Mouse (Mus musculus) embryonic facial prominence, embryonic 10.5 days (tissue): Measurements from ENCODE around the gene Xrcc5. TPM values are rescaled to one million over a fixed set of nuclear protein-coding genes. Genes with fewer than 3 reads are reported as not detected.

Experiments
- DNase-seq: peaks from one replicate; pipeline ENCODE4 v3.0.0-alpha.2; 2017; ENCODE audit warnings: low spot score
- H3K27ac ChIP-seq: fragments of 300-500 bp; sonication (generic); replicated peaks from 2 replicates; pipeline ENCODE4 v1.5.1; 2016; ENCODE audit warnings: mild to moderate bottlenecking
- H3K27me3 ChIP-seq: fragments of 300-500 bp; sonication (generic); replicated peaks from 2 replicates; pipeline ENCODE4 v1.6.1; 2016; ENCODE audit warnings: low read depth, mild to moderate bottlenecking; ENCODE audit not compliant: poor library complexity, severe bottlenecking
- H3K36me3 ChIP-seq: fragments of 300-500 bp; sonication (generic); replicated peaks from 2 replicates; pipeline ENCODE4 v1.6.1; 2016; ENCODE audit warnings: mild to moderate bottlenecking, moderate library complexity
- H3K4me1 ChIP-seq: fragments of 300-500 bp; sonication (generic); 2 replicates; pipeline ENCODE4 v1.6.1; 2016
- H3K4me3 ChIP-seq: fragments of 300-500 bp; sonication (generic); 2 replicates; pipeline ENCODE4 v1.5.1; 2016; ENCODE audit warnings: mild to moderate bottlenecking, moderate library complexity
- H3K9me3 ChIP-seq: fragments of 300-500 bp; sonication (generic); 2 replicates; pipeline ENCODE4 v1.6.1; 2016; ENCODE audit warnings: mild to moderate bottlenecking
- WGBS: fragments of 180-500 bp; shearing (Covaris S2); methylation state at CpG from one replicate; pipeline ENCODE4 v1.1.7; 2016; 5-methylcytosine and 5-hydroxymethylcytosine counted together
- polyA plus RNA-seq: library from polyadenylated mRNA; unstranded; fragments of >200 nt; fragmentation: Nextera tagmentation; extraction: Ambion mirVana; gene quantifications from 2 replicates; pipeline ENCODE4 v1.2.1, GENCODE M21; 2016

Gene Xrcc5
- polyA plus RNA-seq, 1 experiment from 2014 or later, result 57.3 TPM

DNA sequence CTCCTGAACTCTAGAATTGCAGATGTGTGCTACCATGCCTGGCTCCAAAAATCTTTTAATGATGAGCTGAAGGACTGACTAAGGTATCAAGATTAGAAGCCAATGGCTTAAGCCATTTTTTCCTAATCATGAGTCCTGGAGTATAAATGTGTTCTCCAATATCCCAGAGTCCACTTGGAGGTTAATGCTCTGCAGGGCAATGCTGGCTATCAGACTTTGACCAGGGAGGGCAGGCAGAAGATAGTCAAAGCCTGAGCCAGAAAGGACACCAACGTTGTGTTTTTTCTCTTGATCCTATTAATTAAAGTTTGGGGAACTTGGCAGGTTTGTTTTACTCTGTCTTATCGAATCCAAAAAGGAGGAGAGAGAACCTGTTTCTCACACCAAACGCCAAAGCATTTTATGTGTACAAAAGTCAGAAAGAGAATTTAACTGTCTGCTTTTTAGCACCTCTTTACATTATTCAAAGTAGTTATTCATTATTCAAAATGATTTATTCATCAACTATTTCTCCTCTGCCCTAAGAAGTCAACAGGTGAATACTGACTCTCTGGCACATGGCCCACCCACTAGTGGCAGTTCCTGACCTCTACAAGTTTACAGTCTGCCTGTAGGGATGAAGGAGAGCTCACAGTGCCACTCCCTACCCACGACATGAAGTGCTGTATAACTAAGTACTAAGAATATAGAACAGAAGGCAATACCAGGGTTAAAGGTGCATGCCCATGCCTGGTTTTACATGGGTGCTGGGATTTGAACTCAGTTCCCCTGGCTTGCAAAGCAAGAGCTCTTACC lies 13.2 kb upstream of the Xrcc5 start:
- Histone ChIP-seq H3K27ac (no peak overlapping the region), H3K4me1 (no peaks in the 10 kb centered on the region), H3K9me3 (0 out of 2 replicates have a peak, but pooled peaks cover 4% of the 10 kb centered on the region), H3K36me3 (no peaks in the 10 kb centered on the region), H3K27me3 (no peaks in the 10 kb centered on the region), H3K4me3 (no peak overlapping the region)
- WGBS, result 73% methylated on average over 4 of the region's 4 CpGs
- no peak for DNase-seq

DNA sequence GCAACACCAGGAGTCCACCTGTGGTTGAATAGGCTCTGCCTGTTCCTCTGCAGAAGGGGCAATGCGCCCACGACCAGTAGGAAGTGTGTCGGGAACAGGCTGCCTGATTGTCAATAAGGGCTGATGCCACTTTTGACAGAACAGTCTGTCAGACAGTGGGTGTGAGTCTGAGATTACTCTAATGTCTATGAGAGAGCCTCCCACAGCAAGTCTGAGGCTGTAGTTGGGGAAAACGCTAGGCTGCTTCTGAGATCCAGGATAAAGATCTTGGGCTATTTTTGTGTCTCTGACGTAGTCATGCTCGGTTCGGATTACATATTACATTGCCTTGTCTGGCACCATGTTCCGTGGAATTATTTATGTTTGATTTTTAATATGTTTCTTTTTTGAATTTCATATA lies 11.5 kb upstream of the Xrcc5 start:
- no peaks in the 10 kb centered on the region for H3K36me3 ChIP-seq
- no peak for DNase-seq
- H3K27ac ChIP-seq, result no peak overlapping the region
- no peak overlapping the region for H3K4me3 ChIP-seq
- 0 out of 2 replicates have a peak, but pooled peaks cover 4% of the 10 kb centered on the region for H3K9me3 ChIP-seq
- no peaks in the 10 kb centered on the region for H3K27me3 ChIP-seq
- H3K4me1 ChIP-seq, result no peaks in the 10 kb centered on the region
- 86% methylated on average over 8 of the region's 8 CpGs for WGBS

DNA sequence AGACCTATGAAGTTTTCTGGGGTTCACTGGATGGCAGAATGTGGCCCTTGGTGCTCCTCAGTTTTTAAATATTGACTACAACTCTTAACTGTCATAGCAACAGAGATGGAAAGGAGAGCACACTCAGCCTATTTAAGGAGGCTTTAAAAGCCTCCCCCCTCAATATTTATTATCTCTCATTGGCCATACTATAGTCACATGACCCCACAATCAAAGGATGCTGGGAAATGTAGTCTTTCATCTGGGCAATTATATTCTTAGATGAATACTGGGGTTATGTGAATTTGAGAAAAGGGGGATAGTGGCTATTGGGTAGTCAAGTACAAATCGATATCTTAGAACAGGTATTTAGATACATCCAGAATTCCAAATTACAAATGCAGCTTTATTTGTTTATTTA lies 5.4 kb upstream of the Xrcc5 start:
- no peak for DNase-seq
- WGBS, result 88% methylated on average over 1 of the region's 1 CpGs
- no peak overlapping the region for H3K27ac ChIP-seq
- H3K9me3 ChIP-seq, result no peaks in the 10 kb centered on the region
- H3K4me1 ChIP-seq, result 0 out of 2 replicates have a peak, but pooled peaks cover 3% of the 10 kb centered on the region
- H3K4me3 ChIP-seq, result no peak overlapping the region
- no peaks in the 10 kb centered on the region for H3K27me3 ChIP-seq
- H3K36me3 ChIP-seq, result no peaks in the 10 kb centered on the region

DNA sequence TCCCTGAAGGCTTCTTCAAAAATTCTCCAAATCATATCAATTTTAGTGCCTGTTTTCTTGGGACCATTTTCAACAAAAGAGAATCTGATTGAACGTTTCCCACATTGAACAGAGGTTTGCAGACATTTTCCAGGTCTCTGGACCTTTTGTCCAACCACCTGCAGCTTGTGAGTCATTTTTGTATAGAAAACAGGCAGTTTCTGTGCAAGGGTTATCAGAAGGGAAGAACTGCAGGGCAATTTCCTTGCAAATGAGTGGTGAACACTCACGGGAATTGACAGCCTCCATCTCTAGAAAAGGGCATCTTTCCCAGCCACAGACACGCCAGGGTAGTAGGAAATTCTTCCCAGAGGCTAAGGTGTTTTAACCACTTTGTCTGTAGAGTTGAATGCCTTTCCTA lies 980 bp upstream of the Xrcc5 start:
- H3K27me3 ChIP-seq, result no peaks in the 10 kb centered on the region
- peaks cover 31% of the 10 kb centered on the region for H3K4me1 ChIP-seq
- H3K9me3 ChIP-seq, result no peaks in the 10 kb centered on the region
- 62% methylated on average over 3 of the region's 3 CpGs for WGBS
- peak overlapping the region; percentile 65; the same call in 1 of the 2 replicates for H3K4me3 ChIP-seq
- H3K27ac ChIP-seq, result peak overlapping the region; percentile 95; the same call in 1 of the 2 replicates
- no peak for DNase-seq
- peaks cover 5% of the 10 kb centered on the region for H3K36me3 ChIP-seq

DNA sequence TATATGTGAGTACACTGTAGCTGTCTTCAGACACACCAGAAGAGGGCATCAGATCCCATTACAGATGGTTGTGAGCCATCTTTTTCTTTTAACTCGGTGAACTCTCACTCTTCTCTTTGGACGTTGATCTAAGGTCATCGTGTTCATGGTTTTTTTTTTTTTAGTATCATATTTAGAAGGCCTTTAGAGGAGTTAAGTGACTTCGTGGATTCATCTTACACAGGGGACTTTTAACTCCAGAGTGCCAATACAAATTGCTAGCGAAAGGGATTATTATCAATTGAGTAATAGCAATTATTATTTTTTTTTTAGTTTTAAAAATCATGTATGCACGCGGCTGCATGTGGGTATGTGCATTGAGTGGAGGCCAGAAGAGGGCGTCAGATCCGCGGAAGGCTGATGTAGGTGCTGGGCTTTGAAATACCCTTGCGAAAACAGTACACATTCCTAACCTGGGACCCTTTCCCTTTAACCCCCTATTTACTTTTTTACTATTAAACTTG lies 491 bp upstream of the Xrcc5 start:
- H3K27ac ChIP-seq, result peak overlapping the region; percentile 95
- peak overlapping the region; percentile 65 for H3K4me3 ChIP-seq
- peak; percentile 59 for DNase-seq
- peaks cover 31% of the 10 kb centered on the region for H3K4me1 ChIP-seq
- 2% methylated on average over 11 of the region's 11 CpGs for WGBS
- peaks cover 9% of the 10 kb centered on the region for H3K36me3 ChIP-seq
- H3K27me3 ChIP-seq, result no peaks in the 10 kb centered on the region
- no peaks in the 10 kb centered on the region for H3K9me3 ChIP-seq

DNA sequence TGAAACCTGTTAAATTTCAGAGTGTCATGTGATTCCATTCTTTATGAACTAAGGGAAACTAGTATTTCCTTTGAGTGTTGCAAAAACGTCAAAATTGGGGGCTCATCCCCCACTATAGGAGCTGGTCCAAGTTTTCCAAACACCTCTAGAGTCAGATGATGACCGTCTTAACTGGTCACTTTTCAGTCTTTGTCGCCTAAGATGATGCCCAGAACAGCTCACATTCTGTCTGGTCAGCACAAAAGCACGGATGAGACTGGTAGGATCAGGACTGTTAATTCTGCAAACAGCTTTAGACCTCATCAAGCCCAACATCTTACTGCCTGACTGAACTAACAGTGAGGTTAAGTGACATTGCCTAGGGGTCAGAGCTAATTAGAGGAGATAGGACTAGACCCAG lies 1.7 kb downstream of the Xrcc5 start:
- no peaks in the 10 kb centered on the region for H3K27me3 ChIP-seq
- peak overlapping the region; percentile 75; the same call in 1 of the 2 replicates for H3K27ac ChIP-seq
- H3K9me3 ChIP-seq, result no peaks in the 10 kb centered on the region
- 0 out of 2 replicates have a peak overlapping the region, but pooled peaks have one; percentile 13 for H3K4me3 ChIP-seq
- peaks cover 27% of the 10 kb centered on the region for H3K36me3 ChIP-seq
- peaks cover 31% of the 10 kb centered on the region for H3K4me1 ChIP-seq
- 63% methylated on average over 4 of the region's 4 CpGs for WGBS
- DNase-seq, result no peak

DNA sequence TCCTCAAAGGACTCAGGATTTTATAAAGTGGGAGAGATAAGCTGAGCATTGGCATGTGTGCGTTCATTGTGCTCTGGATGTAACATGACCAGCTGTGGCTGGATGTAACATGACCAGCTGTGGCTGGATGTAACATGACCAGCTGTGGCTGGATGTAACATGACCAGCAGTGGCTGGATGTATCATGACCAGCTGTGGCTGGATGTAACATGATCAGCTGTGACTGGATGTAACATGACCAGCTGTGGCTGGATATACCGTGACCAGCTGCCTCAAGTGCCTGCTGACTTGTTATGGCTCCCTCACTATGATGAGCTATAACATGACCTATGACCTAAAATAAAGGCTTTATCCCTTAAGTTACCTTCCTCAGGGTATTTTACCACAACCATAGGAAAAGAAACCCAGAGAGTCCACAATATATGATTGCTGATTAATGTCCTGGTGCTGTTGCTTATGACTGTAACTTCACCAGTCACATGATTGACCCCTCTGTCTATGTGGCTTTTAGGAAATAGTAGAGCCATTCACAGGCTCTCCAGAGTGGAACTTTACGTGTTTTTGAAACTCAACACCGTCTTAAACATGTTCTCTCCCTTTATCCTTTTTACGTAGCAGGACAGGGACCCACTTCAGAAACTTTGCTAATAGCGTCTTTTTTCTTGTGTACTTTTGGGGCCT lies 2.7 kb downstream of the Xrcc5 start:
- H3K9me3 ChIP-seq, result no peaks in the 10 kb centered on the region
- no peaks in the 10 kb centered on the region for H3K27me3 ChIP-seq
- peaks cover 31% of the 10 kb centered on the region for H3K4me1 ChIP-seq
- DNase-seq, result peak; percentile 70
- 0 out of 2 replicates have a peak overlapping the region, but pooled peaks have one; percentile 2 for H3K4me3 ChIP-seq
- peaks cover 28% of the 10 kb centered on the region for H3K36me3 ChIP-seq
- 49% methylated on average over 6 of the region's 6 CpGs for WGBS
- peak overlapping the region; percentile 75 for H3K27ac ChIP-seq

DNA sequence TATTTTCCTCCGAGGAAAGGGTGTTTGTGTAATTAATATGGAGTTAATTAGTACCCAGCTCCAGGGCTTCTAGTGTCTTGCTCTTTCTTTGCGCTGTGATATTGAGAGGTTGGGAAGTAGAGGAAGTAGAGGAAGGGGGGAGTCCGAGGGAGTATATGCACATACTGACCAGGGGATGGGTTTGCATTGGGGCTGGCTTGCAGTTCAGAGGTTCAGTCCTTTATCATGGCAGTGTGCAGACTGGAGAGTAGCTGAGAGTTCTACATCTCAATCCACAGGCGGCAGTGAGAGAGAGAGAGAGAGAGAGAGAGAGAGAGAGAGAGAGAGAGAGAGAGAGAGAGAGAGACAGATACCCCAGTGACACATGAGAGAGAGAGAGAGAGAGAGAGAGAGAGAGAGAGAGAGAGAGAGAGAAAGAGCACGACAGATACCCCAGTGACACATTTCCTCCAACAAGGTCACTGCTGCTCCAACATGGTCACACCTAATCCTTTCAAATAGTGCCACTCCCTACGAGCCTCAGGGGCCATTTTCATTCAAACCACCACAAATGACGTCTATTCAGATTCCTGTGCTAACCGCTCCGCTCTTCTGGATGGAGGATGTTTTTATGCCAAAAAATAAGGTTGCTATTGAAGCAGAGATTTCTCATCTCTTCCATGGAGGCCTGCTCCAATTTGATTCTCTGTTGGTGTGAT lies 5.6 kb downstream of the Xrcc5 start:
- peaks cover 58% of the 10 kb centered on the region for H3K36me3 ChIP-seq
- H3K4me3 ChIP-seq, result no peak overlapping the region
- 86% methylated on average over 9 of the region's 9 CpGs for WGBS

DNA sequence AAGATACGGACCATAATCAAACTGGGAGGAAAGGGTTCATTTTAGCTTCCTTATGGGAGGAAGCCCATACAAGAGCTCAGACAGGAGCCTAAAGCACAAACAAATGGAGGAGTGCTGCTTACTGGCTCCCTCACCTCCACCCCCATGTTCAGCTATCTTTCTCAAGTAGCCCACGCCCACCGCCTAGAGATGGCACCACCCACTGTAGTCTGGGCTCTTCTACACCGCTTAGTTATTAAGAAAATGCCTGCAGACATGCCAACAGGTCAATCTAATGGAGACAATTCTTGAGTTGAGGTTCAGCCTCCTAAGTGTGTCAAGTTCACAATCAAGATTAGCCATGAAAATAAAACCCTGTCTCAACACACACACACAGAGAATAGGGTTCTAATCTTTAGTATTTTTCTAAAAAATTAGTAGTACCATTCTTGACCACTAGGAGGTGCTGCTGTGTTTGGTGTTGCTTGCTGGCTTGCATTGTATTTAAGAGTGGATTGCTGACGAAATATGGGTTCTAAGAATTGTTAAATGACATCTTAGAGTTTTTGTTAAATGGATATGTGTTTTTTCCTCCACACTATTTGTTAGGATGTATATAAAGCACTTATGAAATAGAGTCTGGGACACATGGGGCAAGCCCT lies 6.3 kb downstream of the Xrcc5 start:
- H3K27ac ChIP-seq, result no peak overlapping the region
- DNase-seq, result no peak
- no peaks in the 10 kb centered on the region for H3K9me3 ChIP-seq
- WGBS, result 76% methylated on average over 5 of the region's 5 CpGs
- H3K4me1 ChIP-seq, result peaks cover 21% of the 10 kb centered on the region
- peaks cover 65% of the 10 kb centered on the region for H3K36me3 ChIP-seq
- H3K27me3 ChIP-seq, result no peaks in the 10 kb centered on the region
- no peak overlapping the region for H3K4me3 ChIP-seq

More for the DNA sequence above, 5.6 kb downstream of the Xrcc5 start:
- Histone ChIP-seq H3K4me1 (peaks cover 27% of the 10 kb centered on the region), H3K27ac (no peak overlapping the region), H3K9me3 (no peaks in the 10 kb centered on the region), H3K27me3 (no peaks in the 10 kb centered on the region)
- DNase-seq, result no peak

DNA sequence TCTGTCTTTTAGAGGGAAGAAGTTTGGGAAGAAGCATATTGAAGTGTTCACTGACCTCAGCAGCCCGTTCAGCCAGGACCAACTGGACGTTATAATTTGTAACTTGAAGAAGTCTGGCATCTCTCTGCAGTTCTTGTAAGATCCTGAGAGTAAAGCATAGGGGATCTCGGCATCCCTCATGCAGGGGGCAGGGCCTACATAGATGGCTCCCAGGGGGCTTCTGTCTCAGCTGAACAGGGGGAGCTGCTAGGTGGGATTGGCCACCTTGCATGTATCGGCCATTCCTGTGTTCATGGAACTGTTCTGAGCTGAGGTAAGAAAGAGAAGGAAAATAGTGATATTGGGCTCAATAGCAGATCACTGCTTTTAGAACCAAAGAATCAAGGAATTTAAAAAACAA lies 8.2 kb downstream of the Xrcc5 start:
- DNase-seq, result no peak
- peaks cover 1% of the 10 kb centered on the region for H3K4me1 ChIP-seq
- no peak overlapping the region for H3K27ac ChIP-seq
- H3K9me3 ChIP-seq, result no peaks in the 10 kb centered on the region
- no peaks in the 10 kb centered on the region for H3K27me3 ChIP-seq
- WGBS, result 89% methylated on average over 4 of the region's 4 CpGs
- no peak overlapping the region for H3K4me3 ChIP-seq
- H3K36me3 ChIP-seq, result peaks cover 84% of the 10 kb centered on the region

DNA sequence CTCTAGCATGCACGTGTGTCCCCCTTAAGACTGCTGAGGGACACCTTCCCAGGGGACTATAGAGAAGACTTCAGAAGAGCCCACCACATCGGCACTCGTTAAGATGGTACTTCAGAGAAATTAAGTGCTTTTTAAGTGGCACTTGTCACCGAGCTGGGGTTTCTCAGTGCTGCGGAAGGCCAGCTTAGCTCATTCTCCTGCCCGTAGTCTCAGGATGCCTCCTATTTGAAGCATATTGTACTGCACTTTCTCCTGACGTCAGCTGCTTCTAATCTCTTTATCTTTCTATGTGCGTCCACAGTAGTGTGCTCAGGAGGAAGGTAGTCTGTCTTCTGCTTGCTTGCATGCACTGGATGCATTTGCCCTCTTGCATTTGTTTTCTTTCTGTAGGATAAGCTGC lies 9.2 kb downstream of the Xrcc5 start:
- Histone ChIP-seq H3K36me3 (peaks cover 87% of the 10 kb centered on the region), H3K27me3 (no peaks in the 10 kb centered on the region), H3K27ac (no peak overlapping the region), H3K4me1 (no peaks in the 10 kb centered on the region), H3K4me3 (no peak overlapping the region), H3K9me3 (no peaks in the 10 kb centered on the region)
- no peak for DNase-seq
- WGBS, result 79% methylated on average over 8 of the region's 8 CpGs

DNA sequence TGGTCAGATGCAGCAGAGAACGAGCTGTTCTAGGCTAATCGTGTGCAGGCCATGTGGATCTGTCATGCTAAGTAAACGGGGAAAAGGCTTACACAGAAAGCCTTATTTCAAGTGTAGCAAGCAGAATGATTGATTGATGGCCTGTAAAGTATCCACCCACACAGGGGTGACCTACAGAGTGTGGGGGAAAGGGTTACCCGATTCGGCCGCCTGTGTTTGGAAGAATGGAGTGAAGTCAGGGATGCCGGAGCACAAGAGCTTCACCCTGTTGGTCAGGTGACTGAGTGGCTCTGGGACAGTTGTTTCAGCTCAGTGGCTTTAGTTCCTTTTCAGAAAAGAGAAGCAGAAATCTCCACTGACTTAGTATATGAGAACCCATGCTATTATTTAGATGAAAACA lies 9.7 kb downstream of the Xrcc5 start:
- Histone ChIP-seq H3K9me3 (no peaks in the 10 kb centered on the region), H3K4me1 (no peaks in the 10 kb centered on the region), H3K36me3 (peaks cover 86% of the 10 kb centered on the region), H3K4me3 (no peak overlapping the region), H3K27me3 (no peaks in the 10 kb centered on the region), H3K27ac (no peak overlapping the region)
- no peak for DNase-seq
- WGBS, result 86% methylated on average over 7 of the region's 7 CpGs
